Mouse (Mus musculus): ENCODE data around the gene Yap1. TPM values are rescaled to one million over a fixed set of nuclear protein-coding genes. Genes with fewer than 3 reads are reported as not detected.
"Not testable (repeated sequence)": the region's sequence is repeated elsewhere in the genome, so short reads cannot be mapped to it uniquely, and the experiment has no call there.

The Yap1 gene
- polyA plus RNA-seq, 1 experiment from 2014 or later, result 37.1 TPM

- ATAC-seq (ENCODE audit: low FRiP score, low TSS enrichment), result no peak
- no peak overlapping the region for H3K27ac ChIP-seq (ENCODE audit: low read length)
Measured at GRCm38 (mm10) chr9:7903825-7904224, 100.6 kb downstream of the Yap1 start.

DNA sequence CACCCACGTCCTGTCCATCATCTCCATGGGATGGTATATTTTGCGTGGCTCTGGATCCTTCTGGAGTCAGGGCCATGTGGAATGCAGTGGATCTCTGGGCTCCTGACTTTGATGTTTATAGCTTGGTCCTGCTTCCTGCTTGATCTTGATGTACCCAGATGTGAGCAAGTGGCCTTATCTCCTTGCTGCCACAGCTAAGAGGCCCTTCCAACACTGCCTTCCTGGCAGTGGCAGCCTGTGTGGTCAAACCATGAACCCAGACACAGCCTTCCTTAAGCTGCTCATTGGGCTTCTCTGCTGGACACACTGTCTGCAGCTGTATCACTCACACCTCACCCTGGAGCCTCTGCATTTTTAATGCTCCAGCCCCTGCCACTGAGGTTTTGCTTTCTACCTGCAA is 101.1 kb downstream of the Yap1 start:
- H3K9me3 ChIP-seq (ENCODE audit: low read length), result 0 out of 2 replicates have a peak, but pooled peaks cover 2% of the 10 kb centered on the region
- H3K27ac ChIP-seq (ENCODE audit: low read length), result no peak overlapping the region
- ATAC-seq (ENCODE audit: low FRiP score, low TSS enrichment), result no peak
- H3K36me3 ChIP-seq (ENCODE audit: insufficient read depth, low read length), result no peaks in the 10 kb centered on the region
- WGBS, result 67% methylated on average over 2 of the region's 2 CpGs
- H3K27me3 ChIP-seq (ENCODE audit: insufficient read depth, low read length), result no peaks in the 10 kb centered on the region
- H3K4me3 ChIP-seq (ENCODE audit: low read length), result no peak overlapping the region
- H3K4me1 ChIP-seq (ENCODE audit: insufficient read depth, low read length), result peaks cover 10% of the 10 kb centered on the region
- no peak overlapping the region for H3K9ac ChIP-seq (replicated peaks; ENCODE audit: low read length)
- H3K4me2 ChIP-seq (replicated peaks; ENCODE audit: low read depth, low read length), result no peak overlapping the region

More at GRCm38 (mm10) chr9:7903825-7904224, 100.6 kb downstream of the Yap1 start:
- peaks cover 10% of the 10 kb centered on the region for H3K4me1 ChIP-seq (ENCODE audit: insufficient read depth, low read length)
- no peak overlapping the region for H3K4me3 ChIP-seq (ENCODE audit: low read length)
- H3K27me3 ChIP-seq (ENCODE audit: insufficient read depth, low read length), result no peaks in the 10 kb centered on the region
- WGBS, result 66% methylated on average over 5 of the region's 5 CpGs
- no peak overlapping the region for H3K9ac ChIP-seq (replicated peaks; ENCODE audit: low read length)
- H3K9me3 ChIP-seq (ENCODE audit: low read length), result 0 out of 2 replicates have a peak, but pooled peaks cover 2% of the 10 kb centered on the region
- no peaks in the 10 kb centered on the region for H3K36me3 ChIP-seq (ENCODE audit: insufficient read depth, low read length)
- no peak overlapping the region for H3K4me2 ChIP-seq (replicated peaks; ENCODE audit: low read depth, low read length)

DNA sequence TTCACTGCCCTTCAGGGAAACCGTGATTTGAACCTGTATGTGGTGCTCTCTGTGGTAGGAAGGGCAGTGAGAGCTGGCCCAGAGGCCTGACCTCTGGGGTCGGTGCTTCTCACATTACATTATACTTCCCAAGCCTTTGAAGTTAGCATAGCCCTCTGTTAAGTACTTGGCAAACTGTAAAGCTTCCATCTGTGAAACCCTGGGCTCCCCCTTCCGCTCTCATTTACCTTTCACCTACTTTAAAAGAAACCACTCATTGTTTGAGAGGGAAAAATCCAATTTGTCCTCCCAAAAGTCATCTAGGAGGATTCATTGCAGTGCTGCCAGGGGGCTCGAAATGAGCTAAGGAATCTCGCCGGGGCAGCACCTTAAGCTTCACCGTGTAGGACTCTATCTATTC is 102.1 kb downstream of the Yap1 start:
- Histone ChIP-seq H3K9me3 (ENCODE audit: low read length) (no peaks in the 10 kb centered on the region), H3K4me1 (ENCODE audit: insufficient read depth, low read length) (peaks cover 10% of the 10 kb centered on the region), H3K27ac (ENCODE audit: low read length) (peak overlapping the region; percentile 46; the same call in 1 of the 2 replicates), H3K27me3 (ENCODE audit: insufficient read depth, low read length) (no peaks in the 10 kb centered on the region), H3K4me3 (ENCODE audit: low read length) (no peak overlapping the region), H3K36me3 (ENCODE audit: insufficient read depth, low read length) (no peaks in the 10 kb centered on the region), H3K4me2 (replicated peaks; ENCODE audit: low read depth, low read length) (no peak overlapping the region), H3K9ac (replicated peaks; ENCODE audit: low read length) (no peak overlapping the region)
- peak; percentile 89 for ATAC-seq (ENCODE audit: low FRiP score, low TSS enrichment)
- 13% methylated on average over 7 of the region's 7 CpGs for WGBS

DNA sequence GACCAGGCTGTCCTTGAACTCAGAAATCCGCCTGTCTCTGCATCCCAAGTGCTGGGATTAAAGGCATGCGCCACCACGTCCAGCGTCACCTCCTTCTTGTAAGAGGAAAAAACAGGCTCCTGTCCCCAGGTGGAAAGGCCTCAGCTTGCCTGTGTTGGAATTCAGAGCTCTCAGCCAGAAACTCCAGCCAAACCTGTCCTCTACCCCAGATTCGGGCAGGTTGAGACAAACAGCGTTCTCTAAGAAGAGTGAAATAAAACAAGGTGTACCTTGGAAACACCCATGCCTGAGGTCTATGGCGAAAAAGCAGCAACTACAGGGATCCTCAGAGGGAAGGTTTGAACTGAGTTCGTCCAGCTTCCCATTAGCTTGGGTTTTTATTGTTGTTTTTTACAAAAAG is 103.4 kb downstream of the Yap1 start:
- WGBS, result 90% methylated on average over 8 of the region's 8 CpGs
- Histone ChIP-seq H3K4me1 (ENCODE audit: insufficient read depth, low read length) (peaks cover 6% of the 10 kb centered on the region), H3K9me3 (ENCODE audit: low read length) (no peaks in the 10 kb centered on the region), H3K36me3 (ENCODE audit: insufficient read depth, low read length) (no peaks in the 10 kb centered on the region), H3K4me2 (replicated peaks; ENCODE audit: low read depth, low read length) (no peak overlapping the region), H3K4me3 (ENCODE audit: low read length) (no peak overlapping the region), H3K27ac (ENCODE audit: low read length) (no peak overlapping the region), H3K27me3 (ENCODE audit: insufficient read depth, low read length) (no peaks in the 10 kb centered on the region), H3K9ac (replicated peaks; ENCODE audit: low read length) (no peak overlapping the region)
- ATAC-seq (ENCODE audit: low FRiP score, low TSS enrichment), result no peak

- Histone ChIP-seq H3K36me3 (ENCODE audit: insufficient read depth, low read length) (no peaks in the 10 kb centered on the region), H3K4me2 (replicated peaks; ENCODE audit: low read depth, low read length) (no peak overlapping the region), H3K4me3 (ENCODE audit: low read length) (no peak overlapping the region), H3K9ac (replicated peaks; ENCODE audit: low read length) (no peak overlapping the region), H3K27me3 (ENCODE audit: insufficient read depth, low read length) (no peaks in the 10 kb centered on the region), H3K9me3 (ENCODE audit: low read length) (no peaks in the 10 kb centered on the region), H3K4me1 (ENCODE audit: insufficient read depth, low read length) (peaks cover 6% of the 10 kb centered on the region), H3K27ac (ENCODE audit: low read length) (no peak overlapping the region)
- ATAC-seq (ENCODE audit: low FRiP score, low TSS enrichment), result peak; percentile 53
- under 1% methylated on average over 3 of the region's 3 CpGs for WGBS
Measured at GRCm38 (mm10) chr9:7897502-7897901, 106.9 kb downstream of the Yap1 start.

- not testable (repeated sequence) for ATAC-seq (ENCODE audit: low FRiP score, low TSS enrichment); H3K9ac ChIP-seq (replicated peaks; ENCODE audit: low read length); H3K9me3 ChIP-seq (ENCODE audit: low read length); H3K4me1 ChIP-seq (ENCODE audit: insufficient read depth, low read length); H3K36me3 ChIP-seq (ENCODE audit: insufficient read depth, low read length); H3K27ac ChIP-seq (ENCODE audit: low read length); H3K4me3 ChIP-seq (ENCODE audit: low read length); H3K27me3 ChIP-seq (ENCODE audit: insufficient read depth, low read length); H3K4me2 ChIP-seq (replicated peaks; ENCODE audit: low read depth, low read length)
- WGBS, result 96% methylated on average over 1 of the region's 1 CpGs
Measured at GRCm38 (mm10) chr9:7891796-7892195, 112.6 kb downstream of the Yap1 start.

DNA sequence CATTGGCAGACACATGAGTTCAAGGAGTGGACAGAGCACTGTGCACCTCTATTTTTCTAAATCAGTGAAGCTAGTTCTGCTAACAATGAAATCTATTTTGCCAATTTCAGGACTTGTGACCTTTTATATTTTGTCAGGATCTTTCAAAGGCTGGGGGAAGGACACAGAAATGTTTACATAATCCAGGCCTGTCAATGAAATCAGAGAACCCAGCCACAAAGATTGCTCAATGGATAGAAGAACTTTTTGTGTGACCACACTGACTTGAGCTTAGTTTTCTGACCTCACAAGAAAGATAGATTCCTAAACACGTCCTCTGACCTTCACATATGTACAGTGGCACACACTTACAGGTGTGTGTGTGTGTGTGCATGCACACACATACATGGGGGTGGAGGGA is 113.2 kb downstream of the Yap1 start:
- 71% methylated on average over 1 of the region's 1 CpGs for WGBS
- no peak overlapping the region for H3K4me3 ChIP-seq (ENCODE audit: low read length)
- no peak overlapping the region for H3K9ac ChIP-seq (replicated peaks; ENCODE audit: low read length)
- H3K27me3 ChIP-seq (ENCODE audit: insufficient read depth, low read length), result no peaks in the 10 kb centered on the region
- H3K4me1 ChIP-seq (ENCODE audit: insufficient read depth, low read length), result no peaks in the 10 kb centered on the region
- ATAC-seq (ENCODE audit: low FRiP score, low TSS enrichment), result no peak
- no peaks in the 10 kb centered on the region for H3K36me3 ChIP-seq (ENCODE audit: insufficient read depth, low read length)
- H3K27ac ChIP-seq (ENCODE audit: low read length), result no peak overlapping the region
- peaks cover 4% of the 10 kb centered on the region; the same call in 1 of the 2 replicates for H3K9me3 ChIP-seq (ENCODE audit: low read length)
- no peak overlapping the region for H3K4me2 ChIP-seq (replicated peaks; ENCODE audit: low read depth, low read length)

DNA sequence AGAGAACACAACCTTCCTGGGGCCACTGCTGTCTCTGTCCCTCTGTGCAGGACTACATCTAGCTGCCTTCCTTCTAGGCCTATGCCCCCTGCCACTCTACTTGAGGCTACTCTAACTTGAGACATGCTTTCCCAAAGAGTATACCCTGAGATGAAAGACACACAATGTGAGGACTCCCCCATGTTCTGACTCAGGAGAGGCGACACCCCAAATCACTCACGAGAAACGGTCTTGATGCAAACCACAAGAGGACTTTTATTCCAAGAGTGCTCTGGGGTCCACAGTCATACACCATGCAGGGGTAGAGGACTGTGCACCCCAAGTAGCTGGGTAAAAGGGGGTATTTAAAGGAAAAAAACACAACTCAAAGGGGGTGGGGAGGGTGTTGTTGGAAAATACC is 120.0 kb downstream of the Yap1 start:
- ATAC-seq (ENCODE audit: low FRiP score, low TSS enrichment), result no peak
- H3K4me1 ChIP-seq (ENCODE audit: insufficient read depth, low read length), result no peaks in the 10 kb centered on the region
- no peak overlapping the region for H3K9ac ChIP-seq (replicated peaks; ENCODE audit: low read length)
- no peak overlapping the region for H3K4me2 ChIP-seq (replicated peaks; ENCODE audit: low read depth, low read length)
- 95% methylated on average over 3 of the region's 3 CpGs for WGBS
- H3K4me3 ChIP-seq (ENCODE audit: low read length), result no peak overlapping the region
- H3K36me3 ChIP-seq (ENCODE audit: insufficient read depth, low read length), result no peaks in the 10 kb centered on the region
- H3K27me3 ChIP-seq (ENCODE audit: insufficient read depth, low read length), result no peaks in the 10 kb centered on the region
- H3K9me3 ChIP-seq (ENCODE audit: low read length), result peaks cover 11% of the 10 kb centered on the region
- no peak overlapping the region for H3K27ac ChIP-seq (ENCODE audit: low read length)

DNA sequence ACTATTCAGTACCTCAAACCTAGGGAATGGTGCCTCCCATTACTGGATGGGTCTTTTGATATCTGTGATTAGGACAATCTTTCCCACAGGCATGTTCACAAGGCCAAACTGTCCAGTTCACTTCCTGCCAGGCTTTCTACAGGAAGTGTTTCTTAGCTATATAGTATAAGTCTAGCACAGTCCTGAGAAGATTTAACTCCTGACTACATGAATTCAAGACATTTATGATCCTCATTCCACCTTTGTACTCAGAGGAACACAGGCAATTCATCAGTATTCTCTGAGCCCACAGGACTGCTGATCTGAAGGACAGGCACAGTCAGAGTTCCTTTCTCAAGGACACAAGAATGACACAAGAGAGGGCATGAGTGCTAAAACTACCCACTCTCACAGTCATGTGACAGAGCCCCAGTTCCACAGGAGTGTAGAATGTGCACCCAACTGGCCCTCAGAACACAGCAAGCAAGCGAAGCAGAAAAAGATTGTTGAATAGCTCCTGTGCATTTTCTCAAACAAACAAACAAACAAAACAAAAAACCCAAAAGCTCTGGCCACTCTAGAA is 122.0 kb downstream of the Yap1 start:
- ATAC-seq (ENCODE audit: low FRiP score, low TSS enrichment), result no peak
- Histone ChIP-seq H3K4me3 (ENCODE audit: low read length) (no peak overlapping the region), H3K9ac (replicated peaks; ENCODE audit: low read length) (no peak overlapping the region), H3K4me2 (replicated peaks; ENCODE audit: low read depth, low read length) (no peak overlapping the region), H3K36me3 (ENCODE audit: insufficient read depth, low read length) (no peaks in the 10 kb centered on the region), H3K9me3 (ENCODE audit: low read length) (peaks cover 11% of the 10 kb centered on the region), H3K4me1 (ENCODE audit: insufficient read depth, low read length) (no peaks in the 10 kb centered on the region), H3K27me3 (ENCODE audit: insufficient read depth, low read length) (no peaks in the 10 kb centered on the region), H3K27ac (ENCODE audit: low read length) (no peak overlapping the region)
- WGBS, result 91% methylated on average over 1 of the region's 1 CpGs
